Mouse (Mus musculus) kidney, adult 18-20 months (tissue): ENCODE results near the gene Slc25a48.

Source experiments
- DNase-seq: peaks from one replicate; pipeline ENCODE4 v3.0.0; 2021

Gene Slc25a48

GRCm38 (mm10) chr13:56449239-56450030, 11.3 kb downstream of the Slc25a48 start:
- DNase-seq, result peak; percentile 48

GRCm38 (mm10) chr13:56450035-56450434, 11.9 kb downstream of the Slc25a48 start:
- DNase-seq, result no peak

GRCm38 (mm10) chr13:56458001-56458400, 19.8 kb downstream of the Slc25a48 start:
- no peak for DNase-seq

GRCm38 (mm10) chr13:56461460-56461859, 23.3 kb downstream of the Slc25a48 start:
- peak; percentile 61 for DNase-seq

GRCm38 (mm10) chr13:56462791-56463190, 24.6 kb downstream of the Slc25a48 start:
- DNase-seq, result no peak

- peak; percentile 48 for DNase-seq
Observed at GRCm38 (mm10) chr13:56463261-56463660, 25.1 kb downstream of the Slc25a48 start.

GRCm38 (mm10) chr13:56463750-56464149, 25.6 kb downstream of the Slc25a48 start:
- no peak for DNase-seq

- no peak for DNase-seq
Observed at GRCm38 (mm10) chr13:56467786-56468185, 29.6 kb downstream of the Slc25a48 start.

GRCm38 (mm10) chr13:56468536-56468935, 30.4 kb downstream of the Slc25a48 start:
- no peak for DNase-seq

- DNase-seq, result no peak
Observed at GRCm38 (mm10) chr13:56471211-56471610, 33.1 kb downstream of the Slc25a48 start.

GRCm38 (mm10) chr13:56471951-56472350, 33.8 kb downstream of the Slc25a48 start:
- peak; percentile 57 for DNase-seq

GRCm38 (mm10) chr13:56472661-56473060, 34.5 kb downstream of the Slc25a48 start:
- no peak for DNase-seq

GRCm38 (mm10) chr13:56475363-56475762, 37.2 kb downstream of the Slc25a48 start:
- DNase-seq, result peak; percentile 45

- DNase-seq, result no peak
Observed at GRCm38 (mm10) chr13:56476790-56477189, 38.6 kb downstream of the Slc25a48 start.

- peak; percentile 46 for DNase-seq
Observed at GRCm38 (mm10) chr13:56477271-56477670, 39.1 kb downstream of the Slc25a48 start.

- no peak for DNase-seq
Observed at GRCm38 (mm10) chr13:56478027-56478426, 39.9 kb downstream of the Slc25a48 start.

GRCm38 (mm10) chr13:56482146-56482545, 44.0 kb downstream of the Slc25a48 start, which contains the start of gene Il9:
Gene Il9, minus strand, starts transcription at chr13:56482246.
- DNase-seq, result no peak

- DNase-seq, result no peak
Observed at GRCm38 (mm10) chr13:56488012-56488411, 49.9 kb downstream of the Slc25a48 start.

- DNase-seq, result no peak
Observed at GRCm38 (mm10) chr13:56494440-56494839, 56.3 kb downstream of the Slc25a48 start.

GRCm38 (mm10) chr13:56500132-56500531, 62.0 kb downstream of the Slc25a48 start:
- DNase-seq, result peak; percentile 20

- DNase-seq, result no peak
Observed at GRCm38 (mm10) chr13:56500636-56501035, 62.5 kb downstream of the Slc25a48 start.

GRCm38 (mm10) chr13:56501866-56502420, 63.8 kb downstream of the Slc25a48 start:
- no peak for DNase-seq

- DNase-seq, result no peak
Observed at GRCm38 (mm10) chr13:56506871-56507496, 68.8 kb downstream of the Slc25a48 start.

GRCm38 (mm10) chr13:56509796-56510195, 71.6 kb downstream of the Slc25a48 start:
- DNase-seq, result peak; percentile 18
